Mouse (Mus musculus) bone marrow, adult 2 months (tissue): ENCODE measurements around the gene Dlg2.

ENCODE experiments used
- CTCF ChIP-seq: fragments of 200-500 bp; IDR thresholded peaks from 2 replicates; pipeline ENCODE4 v1.5.1; 2011; ENCODE audit warnings: low read length, control low read depth; ENCODE audit not compliant: control insufficient read depth, insufficient read depth
- POLR2A ChIP-seq: fragments of 200-500 bp; IDR thresholded peaks from 2 replicates; pipeline ENCODE4 v1.6.1; 2011; ENCODE audit warnings: low read depth, mild to moderate bottlenecking, control low read depth, low read length, borderline replicate concordance; ENCODE audit not compliant: control insufficient read depth

GRCm38 (mm10) chr7:91785871-91786270 lies 1309.4 kb downstream of the Dlg2 start:
- no peak for TF ChIP-seq CTCF
- TF ChIP-seq POLR2A, result no peak
